Comparison of ENCODE assay signal across 23 mouse cellular contexts in genomic region chr3:96228828-96229227, GRCm38 (mm10). TPM values are rescaled to one million over a fixed set of nuclear protein-coding genes. Genes with fewer than 3 reads are reported as not detected.
"Had no signal": no experiment of that assay in that cellular context is flagged by ENCODE, and none has a peak within 500 bp of the region (broad histone marks: within the 10 kb centered on the region; RNA-seq: fewer than 3 reads in every experiment).

No protein-coding gene starts in this region.

- DNase-seq: kidney, postnatal 25 days; layer of hippocampus, adult 9-11 months; liver; lung, adult 18-20 months; lung, postnatal 10 days; lung, postnatal 36 days; midbrain, embryonic 14.5 days; right cerebral cortex, adult 18-20 months; right cerebral cortex, postnatal 14 days; right cerebral cortex, postnatal 4 days; spleen, adult 18-20 months; thymus, postnatal 25 days had no signal

- H3K36me3 ChIP-seq: limb, embryonic 10.5 days; limb, embryonic 13.5 days; liver, embryonic 12.5 days; liver, embryonic 15.5 days; lung, embryonic 15.5 days; neural tube, embryonic 12.5 days; neural tube, embryonic 15.5 days; stomach, embryonic 15.5 days had no signal

- H3K4me3 ChIP-seq: layer of hippocampus, adult 2 months; limb, embryonic 10.5 days; limb, embryonic 13.5 days; liver, embryonic 12.5 days; liver, embryonic 15.5 days; lung, embryonic 15.5 days; neural tube, embryonic 12.5 days; neural tube, embryonic 15.5 days; stomach, embryonic 15.5 days had no signal

- H3K27ac ChIP-seq: kidney, postnatal 0 days; layer of hippocampus, adult 2 months; limb, embryonic 10.5 days; limb, embryonic 13.5 days; liver, embryonic 12.5 days; liver, embryonic 15.5 days; lung, embryonic 15.5 days; neural tube, embryonic 12.5 days; neural tube, embryonic 15.5 days; stomach, embryonic 15.5 days had no signal

RNA-seq across cellular contexts. Expression of gene Hist2h2ab, which starts 9.2 kb away (rescaled TPM):
- polyA plus RNA-seq: kidney, postnatal 0 days; limb, embryonic 13.5 days; midbrain, embryonic 14.5 days; midbrain, postnatal 0 days; neural tube, embryonic 15.5 days; stomach, embryonic 15.5 days had no signal
